Mouse (Mus musculus) liver, postnatal 0 days (tissue): ENCODE data around the gene Mast3. TPM values are rescaled to one million over a fixed set of nuclear protein-coding genes. Genes with fewer than 3 reads are reported as not detected.

Source experiments
- ATAC-seq: fragments of 200-750 bp; cut with Nextera tagmentation; 2 replicates; pipeline ENCODE4 v1.8.0; 2017; ENCODE audit warnings: mild to moderate bottlenecking, moderate library complexity
- DNase-seq: peaks from one replicate; pipeline ENCODE4 v3.0.0-alpha.2; 2016
- H3K27ac ChIP-seq: fragments of 300-500 bp; sonication (generic); 2 replicates; pipeline ENCODE4 v1.5.1; 2014; ENCODE audit warnings: antibody characterized with exemption, moderate library complexity, mild to moderate bottlenecking, low read depth
- H3K27me3 ChIP-seq: fragments of 300-500 bp; sonication (generic); 2 replicates; pipeline ENCODE4 v1.6.1; 2014; ENCODE audit warnings: low read length, control low read depth, mixed read lengths; ENCODE audit not compliant: insufficient read depth
- H3K36me3 ChIP-seq: fragments of 300-500 bp; sonication (generic); replicated peaks from 2 replicates; pipeline ENCODE4 v1.6.1; 2014; ENCODE audit warnings: mild to moderate bottlenecking, control low read depth, low read length, moderate library complexity, mixed read lengths; ENCODE audit not compliant: insufficient read depth
- H3K4me1 ChIP-seq: fragments of 300-500 bp; sonication (generic); 2 replicates; pipeline ENCODE4 v1.6.1; 2014; ENCODE audit warnings: antibody characterized with exemption, mild to moderate bottlenecking, control low read depth; ENCODE audit not compliant: insufficient read depth
- H3K4me2 ChIP-seq: fragments of 300-500 bp; sonication (generic); 2 replicates; pipeline ENCODE4 v1.6.1; 2014; ENCODE audit warnings: low read depth, mild to moderate bottlenecking, low read length, moderate library complexity, mixed read lengths
- H3K4me3 ChIP-seq: fragments of 300-500 bp; sonication (generic); 2 replicates; pipeline ENCODE4 v1.5.1; 2014; ENCODE audit warnings: low read depth, low read length
- H3K9ac ChIP-seq: fragments of 300-500 bp; sonication (generic); replicated peaks from 2 replicates; pipeline ENCODE4 v1.6.1; 2014; ENCODE audit warnings: mild to moderate bottlenecking, moderate library complexity
- H3K9me3 ChIP-seq: fragments of 300-500 bp; sonication (generic); 2 replicates; pipeline ENCODE4 v1.6.1; 2016; ENCODE audit warnings: mild to moderate bottlenecking, control low read depth, low read length, mixed read lengths
- CTCF ChIP-seq: sonication (generic); IDR thresholded peaks from 2 replicates; pipeline ENCODE4 v1.5.1; 2016; ENCODE audit warnings: antibody characterized with exemption, low read depth
- EP300 ChIP-seq: IDR thresholded peaks from 2 replicates; pipeline ENCODE4 v1.6.1; 2016; ENCODE audit warnings: antibody characterized with exemption, low read depth, mild to moderate bottlenecking
- WGBS: fragments of 180-500 bp; shearing (Covaris S2); extraction: QIAGEN DNeasy Blood & Tissue Kit; methylation state at CpG from one replicate; pipeline ENCODE4 v1.1.7; 2014; ENCODE audit not compliant: insufficient replicate concordance; 5-methylcytosine and 5-hydroxymethylcytosine counted together
- polyA plus RNA-seq: library from polyadenylated mRNA; unstranded; fragments of >200 nt; fragmentation: Nextera tagmentation; extraction: Ambion mirVana; gene quantifications from 2 replicates; pipeline ENCODE4 v1.2.1, GENCODE M21; 2015

Gene Mast3
- polyA plus RNA-seq, 1 experiment from 2014 or later, result 6.0 TPM

GRCm38 (mm10) chr8:70849333-70849990 lies 44.6 kb upstream of the Mast3 start:
- peaks cover 8% of the 10 kb centered on the region; the same call in 1 of the 2 replicates for H3K27me3 ChIP-seq
- peaks cover under 1% of the 10 kb centered on the region; the same call in 1 of the 2 replicates for H3K4me1 ChIP-seq
- DNase-seq (no peak), ATAC-seq (no peak)
- WGBS, result 66% methylated on average over 3 of the region's 3 CpGs
- no peaks in the 10 kb centered on the region for H3K9me3 ChIP-seq
- no peak overlapping the region for H3K27ac ChIP-seq
- H3K9ac ChIP-seq, result no peak overlapping the region
- H3K4me3 ChIP-seq, result no peak overlapping the region
- TF ChIP-seq EP300 (no peak), CTCF (no peak)
- H3K36me3 ChIP-seq, result no peaks in the 10 kb centered on the region
- no peak overlapping the region for H3K4me2 ChIP-seq

- no peak for ATAC-seq
- no peak for TF ChIP-seq EP300
- TF ChIP-seq CTCF, result peak; percentile 60
- H3K9ac ChIP-seq, result no peak overlapping the region
- no peak overlapping the region for H3K4me3 ChIP-seq
- peaks cover 8% of the 10 kb centered on the region; the same call in 1 of the 2 replicates for H3K27me3 ChIP-seq
- 46% methylated on average over 15 of the region's 15 CpGs for WGBS
- H3K27ac ChIP-seq, result no peak overlapping the region
- H3K36me3 ChIP-seq, result no peaks in the 10 kb centered on the region
- H3K4me1 ChIP-seq, result peaks cover 16% of the 10 kb centered on the region; the same call in 1 of the 2 replicates
- no peak overlapping the region for H3K4me2 ChIP-seq
- DNase-seq, result no peak
- no peaks in the 10 kb centered on the region for H3K9me3 ChIP-seq
Observed at GRCm38 (mm10) chr8:70846371-70847154, 41.7 kb upstream of the Mast3 start.

- H3K9ac ChIP-seq, result 0 out of 2 replicates have a peak overlapping the region, but pooled peaks have one; percentile 6
- no peaks in the 10 kb centered on the region for H3K36me3 ChIP-seq
- TF ChIP-seq CTCF, result 0 out of 2 replicates have a peak, but pooled peaks have one; percentile 5
- TF ChIP-seq EP300, result no peak
- DNase-seq (no peak), ATAC-seq (no peak)
- H3K4me1 ChIP-seq, result peaks cover 25% of the 10 kb centered on the region
- no peak overlapping the region for H3K4me2 ChIP-seq
- 51% methylated on average over 5 of the region's 5 CpGs for WGBS
- no peak overlapping the region for H3K4me3 ChIP-seq
- no peaks in the 10 kb centered on the region for H3K9me3 ChIP-seq
- H3K27me3 ChIP-seq, result peaks cover 8% of the 10 kb centered on the region; the same call in 1 of the 2 replicates
- H3K27ac ChIP-seq, result 0 out of 2 replicates have a peak overlapping the region, but pooled peaks have one; percentile 94
Observed at GRCm38 (mm10) chr8:70845108-70845507, 40.3 kb upstream of the Mast3 start.

DNA sequence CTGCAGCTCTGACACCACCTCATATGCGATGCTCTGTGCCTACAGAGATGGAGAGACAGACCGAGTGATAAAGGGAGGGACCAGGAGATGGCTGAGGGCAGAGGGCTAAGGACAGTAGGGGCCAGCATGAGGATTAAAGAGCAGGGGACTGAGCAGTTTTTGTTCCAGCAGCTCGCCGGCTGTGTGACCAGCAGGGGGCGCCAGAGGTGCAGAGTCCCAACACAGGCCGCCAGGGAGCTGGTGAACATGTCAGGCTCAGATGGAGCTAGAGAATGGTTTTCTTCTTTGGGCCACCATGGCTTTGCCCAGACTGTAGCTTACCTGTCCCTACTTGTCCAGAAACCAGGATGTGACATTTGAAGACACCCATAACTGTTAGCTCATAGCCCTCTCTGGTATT lies 39.7 kb upstream of the Mast3 start:
- TF ChIP-seq CTCF (peak; percentile 99), EP300 (no peak)
- WGBS, result 1% methylated on average over 6 of the region's 6 CpGs
- peaks cover 27% of the 10 kb centered on the region for H3K4me1 ChIP-seq
- H3K36me3 ChIP-seq, result no peaks in the 10 kb centered on the region
- H3K4me2 ChIP-seq, result peak overlapping the region; percentile 38; the same call in 1 of the 2 replicates
- DNase-seq (peak; percentile 96), ATAC-seq (no peak)
- H3K27ac ChIP-seq, result peak overlapping the region; percentile 94
- peak overlapping the region; percentile 31 for H3K9ac ChIP-seq
- peaks cover 8% of the 10 kb centered on the region; the same call in 1 of the 2 replicates for H3K27me3 ChIP-seq
- H3K4me3 ChIP-seq, result no peak overlapping the region
- H3K9me3 ChIP-seq, result no peaks in the 10 kb centered on the region

DNA sequence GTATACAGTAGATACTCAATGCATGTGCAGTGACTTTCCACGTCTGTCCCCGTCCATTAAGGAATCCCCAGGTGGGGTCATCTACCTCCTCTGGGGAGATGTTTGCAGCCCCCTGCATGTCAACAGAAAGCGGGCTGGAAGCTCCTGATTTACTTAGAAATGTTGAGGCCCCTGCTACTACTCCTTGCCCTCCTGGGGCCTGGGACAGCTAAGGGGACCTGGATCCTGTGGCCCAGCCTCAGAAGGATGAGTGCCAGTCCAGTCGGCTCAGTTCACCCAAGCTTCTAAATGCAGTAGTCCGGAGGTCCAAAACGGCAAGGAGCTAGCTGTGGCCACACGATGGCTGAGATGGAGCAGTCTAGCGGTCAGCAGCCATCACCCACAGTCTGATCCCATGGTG lies 39.1 kb upstream of the Mast3 start:
- Histone ChIP-seq H3K36me3 (no peaks in the 10 kb centered on the region), H3K9ac (peak overlapping the region; percentile 39), H3K4me3 (no peak overlapping the region), H3K9me3 (no peaks in the 10 kb centered on the region), H3K4me2 (peak overlapping the region; percentile 58; the same call in 1 of the 2 replicates), H3K27ac (peak overlapping the region; percentile 94), H3K4me1 (peaks cover 27% of the 10 kb centered on the region), H3K27me3 (peaks cover 8% of the 10 kb centered on the region; the same call in 1 of the 2 replicates)
- no peak for DNase-seq
- ATAC-seq, result no peak
- TF ChIP-seq EP300, result no peak
- no peak for TF ChIP-seq CTCF
- WGBS, result 75% methylated on average over 8 of the region's 8 CpGs

DNA sequence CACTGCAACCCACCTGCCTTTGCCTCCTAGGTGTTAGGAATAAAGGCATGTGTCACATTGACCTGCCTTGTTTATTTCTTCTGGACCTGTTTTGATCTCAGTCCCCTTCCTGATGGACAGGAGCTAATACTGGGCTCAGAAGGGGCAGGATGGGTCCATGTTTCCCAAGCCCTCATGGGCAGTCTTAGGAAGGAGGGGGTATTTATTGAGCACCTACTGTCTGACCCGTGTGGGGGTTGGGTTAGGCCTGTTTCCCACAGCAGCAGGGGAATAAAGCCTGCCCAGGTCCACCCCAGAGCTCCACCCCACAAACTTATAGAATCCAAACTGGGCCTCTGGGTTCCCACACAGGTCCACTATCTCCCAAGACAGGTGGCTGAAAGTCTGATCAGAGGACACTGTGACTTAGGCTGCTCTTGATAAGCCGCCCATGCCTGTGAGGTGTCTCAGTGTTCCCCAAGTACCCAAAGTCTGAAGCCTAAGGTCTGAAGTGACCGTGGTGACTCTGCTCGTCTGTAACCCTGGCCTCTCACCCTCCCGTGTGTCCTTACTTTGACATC lies 38.4 kb upstream of the Mast3 start:
- ATAC-seq (peak; percentile 7), DNase-seq (peak; percentile 60)
- Histone ChIP-seq H3K27me3 (peaks cover 6% of the 10 kb centered on the region; the same call in 1 of the 2 replicates), H3K4me3 (peak overlapping the region; percentile 9; the same call in 1 of the 2 replicates), H3K36me3 (no peaks in the 10 kb centered on the region), H3K27ac (peak overlapping the region; percentile 94), H3K4me1 (peaks cover 32% of the 10 kb centered on the region), H3K9me3 (no peaks in the 10 kb centered on the region), H3K9ac (peak overlapping the region; percentile 58), H3K4me2 (peak overlapping the region; percentile 58)
- 54% methylated on average over 5 of the region's 5 CpGs for WGBS
- peak; percentile 94 for TF ChIP-seq EP300
- TF ChIP-seq CTCF, result no peak
